Mouse (Mus musculus): ENCODE data around the gene Stab2. TPM values are rescaled to one million over a fixed set of nuclear protein-coding genes. Genes with fewer than 3 reads are reported as not detected.

Gene Stab2
- total RNA-seq (2021) = under 1 TPM; 0.18 to 0.23 TPM
- long read RNA-seq, experiment 1, partial matches to known transcripts = 1 of 1 reads
- long read RNA-seq, experiment 1, other reads (novel, unspliced or antisense) = 0 of 1 reads
- long read RNA-seq, experiment 2, partial matches to known transcripts = 1 of 1 reads
- long read RNA-seq, experiment 2, other reads (novel, unspliced or antisense) = 0 of 1 reads

GRCm38 (mm10) chr10:87007385-87008214, at the start of gene Stab2:
Gene Stab2, minus strand, starts transcription at chr10:87008025.
- peak within 1 kb of the TSS; percentile 53; the same call in 1 of the 2 replicates for H3K27ac ChIP-seq
- intact Hi-C loops (cut with DNase I) = no loop called here
- no peak within 1 kb of the TSS for H3K4me3 ChIP-seq
- no peak for DNase-seq (ENCODE audit: extremely low spot score in 1 of 2, low spot score in 2 of 2)
- no peak for TF ChIP-seq CTCF (IDR thresholded peaks at IDR 0.05)

- no peak overlapping the region for H3K4me3 ChIP-seq
- TF ChIP-seq CTCF (IDR thresholded peaks at IDR 0.05) = no peak
- intact Hi-C loops (cut with DNase I) = no loop called here
- no peak overlapping the region for H3K27ac ChIP-seq
- DNase-seq (ENCODE audit: extremely low spot score in 1 of 2, low spot score in 2 of 2) = no peak
Observed at GRCm38 (mm10) chr10:87051714-87052113, 43.9 kb upstream of the Stab2 start.

GRCm38 (mm10) chr10:87049179-87049578, 41.4 kb upstream of the Stab2 start:
- no peak overlapping the region for H3K27ac ChIP-seq
- no peak for TF ChIP-seq CTCF (IDR thresholded peaks at IDR 0.05)
- DNase-seq (ENCODE audit: extremely low spot score in 1 of 2, low spot score in 2 of 2) = no peak
- H3K4me3 ChIP-seq = no peak overlapping the region
- intact Hi-C loops (cut with DNase I) = no loop called here

GRCm38 (mm10) chr10:87046931-87047468, 39.2 kb upstream of the Stab2 start:
- Histone ChIP-seq H3K27ac (no peak overlapping the region), H3K4me3 (no peak overlapping the region)
- intact Hi-C loops (cut with DNase I) = no loop called here
- TF ChIP-seq CTCF (IDR thresholded peaks at IDR 0.05) = peak; percentile 2; the same call in 1 of the 2 replicates
- DNase-seq (ENCODE audit: extremely low spot score in 1 of 2, low spot score in 2 of 2) = no peak

DNA sequence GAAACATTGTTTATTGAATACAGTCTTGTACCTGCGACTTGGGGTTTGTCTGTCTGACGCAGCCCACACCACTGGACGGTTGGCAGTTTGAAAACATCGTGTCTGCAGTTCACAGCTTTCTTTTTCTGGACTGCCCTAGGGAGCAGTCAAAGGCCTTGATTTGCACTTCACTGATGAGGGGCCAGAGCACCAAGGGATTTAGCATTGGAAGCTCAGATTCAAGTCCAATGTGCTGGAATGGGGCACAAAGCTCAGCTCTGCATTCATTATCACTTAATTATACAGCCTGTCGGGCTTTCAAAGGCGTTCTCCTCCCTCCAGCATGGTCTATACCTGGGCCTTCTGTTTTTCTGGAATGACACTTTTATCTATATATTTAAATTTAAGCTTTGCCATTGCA, 38.6 kb upstream of the Stab2 start:
- no peak for TF ChIP-seq CTCF (IDR thresholded peaks at IDR 0.05)
- DNase-seq (ENCODE audit: extremely low spot score in 1 of 2, low spot score in 2 of 2) = no peak
- intact Hi-C loops (cut with DNase I) = no loop called here

DNA sequence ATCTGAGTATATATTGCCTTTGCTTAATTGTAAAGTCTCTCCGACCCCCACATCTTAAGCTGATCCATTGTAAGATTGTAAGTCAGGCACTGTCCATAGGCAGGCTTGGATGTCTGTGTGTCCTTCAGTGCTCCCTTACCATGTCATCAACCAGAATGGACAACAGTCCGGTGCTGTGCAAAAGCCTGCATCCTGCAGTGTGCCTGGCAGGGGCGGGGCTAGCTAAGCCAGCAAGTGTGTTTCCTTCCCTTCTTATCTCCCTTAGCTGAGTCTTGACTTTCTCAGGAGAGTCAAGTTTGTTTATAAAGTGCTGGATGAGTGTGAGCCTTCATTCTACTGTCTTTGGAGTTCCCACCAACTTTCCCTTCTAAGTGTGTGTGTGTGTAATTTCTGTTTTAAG, 37.4 kb upstream of the Stab2 start:
- Histone ChIP-seq H3K27ac (no peak overlapping the region), H3K4me3 (no peak overlapping the region)
- intact Hi-C loops (cut with DNase I) = no loop called here
- no peak for DNase-seq (ENCODE audit: extremely low spot score in 1 of 2, low spot score in 2 of 2)
- no peak for TF ChIP-seq CTCF (IDR thresholded peaks at IDR 0.05)

More for the DNA sequence above, 38.6 kb upstream of the Stab2 start:
- Histone ChIP-seq H3K4me3 (no peak overlapping the region), H3K27ac (no peak overlapping the region)

DNA sequence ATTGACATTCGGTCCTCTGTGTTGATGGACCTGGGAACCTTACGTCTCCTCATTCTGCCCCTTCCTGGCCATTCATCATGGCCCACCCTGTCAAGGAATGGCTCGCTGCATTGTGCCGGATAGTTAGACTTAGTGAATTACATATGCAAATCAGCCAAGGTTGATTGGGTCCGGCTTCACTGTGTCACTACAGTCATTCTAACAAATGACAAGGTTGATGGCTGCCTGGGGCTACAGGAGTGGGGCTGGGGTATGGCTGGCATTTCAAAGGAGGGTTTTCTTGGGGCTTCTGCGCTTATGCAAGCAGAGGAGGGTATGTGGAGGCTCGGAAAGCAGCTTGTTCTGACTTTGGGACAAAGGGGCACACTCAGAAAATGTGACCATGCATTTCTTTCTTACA, 33.4 kb upstream of the Stab2 start:
- no peak for TF ChIP-seq CTCF (IDR thresholded peaks at IDR 0.05)
- no peak for DNase-seq (ENCODE audit: extremely low spot score in 1 of 2, low spot score in 2 of 2)
- intact Hi-C loops (cut with DNase I) = no loop called here
- no peak overlapping the region for H3K4me3 ChIP-seq
- no peak overlapping the region for H3K27ac ChIP-seq

GRCm38 (mm10) chr10:87039800-87040199, 32.0 kb upstream of the Stab2 start:
- no peak overlapping the region for H3K4me3 ChIP-seq
- intact Hi-C loops (cut with DNase I) = no loop called here
- no peak overlapping the region for H3K27ac ChIP-seq
- DNase-seq (ENCODE audit: extremely low spot score in 1 of 2, low spot score in 2 of 2) = no peak
- TF ChIP-seq CTCF (IDR thresholded peaks at IDR 0.05) = no peak

GRCm38 (mm10) chr10:87039340-87039739, 31.5 kb upstream of the Stab2 start:
- Histone ChIP-seq H3K4me3 (no peak overlapping the region), H3K27ac (no peak overlapping the region)
- DNase-seq (ENCODE audit: extremely low spot score in 1 of 2, low spot score in 2 of 2) = no peak
- intact Hi-C loops (cut with DNase I) = no loop called here
- no peak for TF ChIP-seq CTCF (IDR thresholded peaks at IDR 0.05)

DNA sequence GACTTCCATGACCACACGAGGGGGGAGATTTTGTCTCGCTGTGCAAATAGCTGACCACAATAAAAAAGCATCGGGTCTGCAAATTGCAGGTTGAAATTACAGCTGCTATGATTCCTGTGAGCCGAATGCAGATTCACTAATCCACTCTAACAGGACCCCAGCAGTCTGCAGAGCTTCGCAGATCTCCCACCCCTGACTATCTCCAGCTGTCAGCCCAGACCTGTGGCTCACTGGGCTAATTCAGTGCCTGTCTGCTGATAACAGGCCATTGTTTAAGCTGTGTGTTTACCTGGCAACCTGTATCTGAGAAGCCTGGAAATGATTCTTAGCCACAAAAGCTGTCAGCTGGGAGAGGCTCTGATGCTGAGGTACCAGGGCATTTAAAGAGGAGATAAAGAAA, 29.2 kb upstream of the Stab2 start:
- no peak overlapping the region for H3K4me3 ChIP-seq
- no peak for DNase-seq (ENCODE audit: extremely low spot score in 1 of 2, low spot score in 2 of 2)

DNA sequence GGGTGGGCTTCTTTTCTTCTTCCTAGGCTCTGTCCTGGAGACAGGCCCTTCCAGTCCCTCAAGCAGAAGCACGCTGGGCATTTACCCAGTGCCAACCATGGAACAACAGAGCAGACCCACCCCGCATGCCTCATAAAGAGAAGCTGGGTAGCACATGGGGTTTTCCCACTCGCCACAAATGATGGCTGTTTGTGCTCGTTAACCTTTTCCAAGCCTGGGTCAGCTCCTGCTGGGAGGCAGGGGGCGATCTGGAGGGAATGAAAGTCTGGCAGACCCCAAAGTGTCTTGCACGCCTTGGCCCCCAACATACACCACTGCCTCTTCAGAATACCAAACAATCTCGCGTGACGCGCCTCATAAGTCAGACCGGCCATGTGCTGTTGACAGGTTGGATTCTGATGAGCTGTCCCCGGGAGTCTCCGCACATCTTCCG, 28.5 kb upstream of the Stab2 start:
- DNase-seq (ENCODE audit: extremely low spot score in 1 of 2, low spot score in 2 of 2) = no peak
- H3K4me3 ChIP-seq = no peak overlapping the region
- H3K27ac ChIP-seq = no peak overlapping the region
- intact Hi-C loops (cut with DNase I) = no loop called here
- no peak for TF ChIP-seq CTCF (IDR thresholded peaks at IDR 0.05)

More for the DNA sequence above, 29.2 kb upstream of the Stab2 start:
- no peak for TF ChIP-seq CTCF (IDR thresholded peaks at IDR 0.05)
- no peak overlapping the region for H3K27ac ChIP-seq
- intact Hi-C loops (cut with DNase I) = no loop called here

DNA sequence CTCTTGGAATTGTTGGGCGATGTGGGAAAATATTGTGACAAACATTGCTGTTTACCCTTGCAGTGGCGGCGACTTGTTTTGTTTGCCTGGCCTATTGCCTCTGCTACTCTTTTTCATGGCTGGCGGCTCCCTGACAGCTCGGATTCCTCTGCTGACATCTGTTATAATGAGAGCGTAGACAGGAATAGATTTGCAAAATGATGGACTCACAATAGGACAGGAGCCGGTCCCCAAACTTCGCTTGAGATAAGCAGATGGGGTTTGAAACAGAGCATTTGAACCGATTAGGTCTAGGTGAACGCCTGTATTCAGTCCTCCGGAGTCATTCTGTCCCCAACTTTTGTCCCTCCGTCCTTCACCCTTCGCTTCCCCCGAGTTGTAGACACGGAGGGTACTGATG, 28.0 kb upstream of the Stab2 start:
- Histone ChIP-seq H3K27ac (no peak overlapping the region), H3K4me3 (no peak overlapping the region)
- DNase-seq (ENCODE audit: extremely low spot score in 1 of 2, low spot score in 2 of 2) = no peak
- no peak for TF ChIP-seq CTCF (IDR thresholded peaks at IDR 0.05)
- intact Hi-C loops (cut with DNase I) = no loop called here

All from left cerebral cortex, adult 2 months (tissue).